14 mouse cellular contexts compared by ENCODE assay signal in the genomic region with DNA sequence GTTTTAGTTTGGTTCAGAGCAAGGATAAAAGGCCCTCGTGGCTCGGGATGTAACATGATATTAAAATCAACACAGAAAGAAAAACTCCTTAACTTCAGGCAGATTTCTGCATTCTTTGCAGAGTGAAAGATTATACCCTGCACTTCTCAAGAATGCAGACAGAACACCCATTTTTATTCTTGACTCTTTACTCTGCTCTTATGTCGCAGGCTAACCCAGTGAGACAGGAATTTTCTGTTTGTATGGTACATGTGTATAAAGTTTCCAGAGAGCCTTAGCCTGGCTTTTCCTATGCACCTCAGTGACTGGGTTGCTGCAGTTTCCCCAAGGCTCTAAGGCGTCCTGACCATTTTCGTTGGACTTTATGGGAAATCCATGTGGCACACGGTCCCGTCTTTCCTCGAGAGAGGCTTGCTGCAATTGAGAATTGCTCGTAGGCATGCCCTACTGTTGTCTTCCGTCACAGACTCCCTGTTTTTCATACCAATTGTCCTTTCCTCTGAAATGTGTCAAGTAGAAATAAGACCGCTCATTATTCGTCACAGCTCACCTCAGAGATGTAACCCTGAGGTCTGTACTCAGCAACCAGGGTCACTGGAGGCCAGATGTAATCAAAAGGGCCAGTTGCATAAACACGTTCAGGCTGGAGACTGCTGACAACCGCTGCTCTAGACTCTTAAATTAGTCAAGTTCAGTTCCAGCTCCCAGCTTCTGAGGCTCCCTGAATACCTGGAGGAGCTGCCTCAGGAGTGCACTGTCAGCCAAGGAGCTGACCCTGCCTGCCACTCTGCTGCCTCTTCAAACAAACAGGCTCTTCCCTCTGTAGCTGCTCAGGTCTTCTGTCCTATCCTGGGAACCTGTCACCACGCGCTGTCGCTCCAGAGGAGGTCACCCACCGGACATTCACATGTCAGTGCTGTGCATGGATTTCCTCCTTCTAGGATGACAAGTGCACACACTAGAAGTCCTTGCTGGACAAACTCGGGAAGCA.
DNase-seq lines count a peak whose midpoint lies in the region; ATAC-seq and TF ChIP-seq lines count a peak whose summit lies in the region.
"Had no signal": no experiment of that assay in that cellular context is flagged by ENCODE, and none has a peak within 500 bp of the region (broad histone marks: within the 10 kb centered on the region; RNA-seq: fewer than 3 reads in every experiment).

No protein-coding gene starts in this region.

- intact Hi-C loops in heart, postnatal 25 days (cut with DNase I) = no loop called here

- peak; percentile 62; the same call in 1 of the 2 replicates for ATAC-seq in kidney, embryonic 14.5 days (ENCODE audit: low FRiP score, low TSS enrichment)
- 0 out of 2 replicates have a peak, but pooled peaks have one; percentile 54 for ATAC-seq in embryonic facial prominence, embryonic 11.5 days (replicated peaks; ENCODE audit: insufficient number of reproducible peaks, low FRiP score, low TSS enrichment, low read depth)
- ATAC-seq in limb, embryonic 12.5 days (ENCODE audit: insufficient number of reproducible peaks, insufficient read depth, low FRiP score, low TSS enrichment, low read depth) = peak; percentile 56; the same call in 1 of the 2 replicates

- H3K9me3 ChIP-seq in kidney, embryonic 14.5 days (ENCODE audit: control insufficient read depth, low read length) = no peaks in the 10 kb centered on the region
- no peaks in the 10 kb centered on the region for H3K9me3 ChIP-seq in embryonic facial prominence, embryonic 11.5 days (replicated peaks; ENCODE audit: control insufficient read depth, low read length)
- no peaks in the 10 kb centered on the region for H3K9me3 ChIP-seq in limb, embryonic 12.5 days

- no peaks in the 10 kb centered on the region for H3K27me3 ChIP-seq in kidney, embryonic 14.5 days (ENCODE audit: control insufficient read depth, insufficient read depth, low read length)
- no peaks in the 10 kb centered on the region for H3K27me3 ChIP-seq in embryonic facial prominence, embryonic 11.5 days (ENCODE audit: control insufficient read depth, insufficient read depth, low read length)
- H3K27me3 ChIP-seq in limb, embryonic 12.5 days = peaks cover 7% of the 10 kb centered on the region; the same call in 1 of the 2 replicates
- H3K27me3 ChIP-seq in cerebellum, adult 2 months (ENCODE audit: control insufficient read depth, insufficient read depth, low read length) = no peaks in the 10 kb centered on the region

- TF ChIP-seq POLR2A in cerebellum, adult 2 months (IDR thresholded peaks at IDR 0.05; ENCODE audit: borderline replicate concordance, insufficient read depth, low read length) = no peak

- no peak for TF ChIP-seq CTCF in cerebellum, adult 2 months (IDR thresholded peaks at IDR 0.05; ENCODE audit: borderline replicate concordance, insufficient read depth, low read depth, low read length)

- H3K36me3 ChIP-seq in kidney, embryonic 14.5 days (ENCODE audit: control insufficient read depth, insufficient read depth, low read length) = no peaks in the 10 kb centered on the region
- no peaks in the 10 kb centered on the region for H3K36me3 ChIP-seq in embryonic facial prominence, embryonic 11.5 days (replicated peaks; ENCODE audit: control insufficient read depth, insufficient read depth, low read depth, low read length)
- H3K36me3 ChIP-seq in limb, embryonic 12.5 days = no peaks in the 10 kb centered on the region

- H3K4me3 ChIP-seq in kidney, embryonic 14.5 days (ENCODE audit: low read length) = no peak overlapping the region
- H3K4me3 ChIP-seq in embryonic facial prominence, embryonic 11.5 days (ENCODE audit: low read depth, low read length) = no peak overlapping the region
- H3K4me3 ChIP-seq in limb, embryonic 12.5 days (replicated peaks) = no peak overlapping the region
- H3K4me3 ChIP-seq in cerebellum, adult 2 months (replicated peaks; ENCODE audit: insufficient read depth, low read depth, low read length) = no peak overlapping the region
- H3K4me3 ChIP-seq: gastrocnemius, adult 2 months had no signal

- H3K4me2 ChIP-seq in kidney, embryonic 14.5 days (replicated peaks; ENCODE audit: low read depth, low read length) = no peak overlapping the region
- H3K4me2 ChIP-seq in embryonic facial prominence, embryonic 11.5 days (ENCODE audit: low read depth, low read length) = no peak overlapping the region
- H3K4me2 ChIP-seq in limb, embryonic 12.5 days = no peak overlapping the region
- H3K4me2 ChIP-seq: liver, embryonic 11.5 days had no signal

- 16% methylated on average over 19 of the region's 19 CpGs for WGBS in kidney, embryonic 14.5 days
- WGBS in embryonic facial prominence, embryonic 11.5 days = 28% methylated on average over 19 of the region's 19 CpGs
- 42% methylated on average over 19 of the region's 19 CpGs for WGBS in limb, embryonic 12.5 days
- WGBS in cerebellum, adult 2 months = 92% methylated on average over 19 of the region's 19 CpGs

- peak; percentile 13 for DNase-seq in adrenal gland, postnatal 10 days
- DNase-seq in adrenal gland, postnatal 4 days (ENCODE audit: low spot score in 2 of 2) = no peak
- DNase-seq in kidney, adult 8-10 months = no peak
- peak; percentile 72 for DNase-seq in embryonic facial prominence, embryonic 11.5 days (ENCODE audit: low spot score)
- DNase-seq in heart, postnatal 25 days (ENCODE audit: low spot score) = no peak
- no peak for DNase-seq in cerebellum, adult 2 months
- DNase-seq: cerebellum, postnatal 25 days; gastrocnemius, adult 2 months; layer of hippocampus, postnatal 36 days; lung, postnatal 36 days; right cerebral cortex, adult 18-20 months had no signal

- peak overlapping the region; percentile 62 for H3K27ac ChIP-seq in kidney, embryonic 14.5 days (ENCODE audit: low read depth, low read length)
- H3K27ac ChIP-seq in embryonic facial prominence, embryonic 11.5 days (replicated peaks; ENCODE audit: low read depth, low read length) = peak overlapping the region; percentile 79
- H3K27ac ChIP-seq in limb, embryonic 12.5 days = peak overlapping the region; percentile 62
- H3K27ac ChIP-seq in cerebellum, adult 2 months (ENCODE audit: insufficient read depth, low read length) = no peak overlapping the region
- H3K27ac ChIP-seq: gastrocnemius, adult 2 months had no signal

- peaks cover 47% of the 10 kb centered on the region for H3K4me1 ChIP-seq in kidney, embryonic 14.5 days (ENCODE audit: control insufficient read depth, insufficient read depth, low read length)
- H3K4me1 ChIP-seq in embryonic facial prominence, embryonic 11.5 days (ENCODE audit: control insufficient read depth, insufficient read depth, low read length) = peaks cover 10% of the 10 kb centered on the region
- peaks cover 56% of the 10 kb centered on the region for H3K4me1 ChIP-seq in limb, embryonic 12.5 days (replicated peaks)
- peaks cover 2% of the 10 kb centered on the region; the same call in 1 of the 2 replicates for H3K4me1 ChIP-seq in cerebellum, adult 2 months (ENCODE audit: control insufficient read depth, insufficient read depth, low read length)

- no peak overlapping the region for H3K9ac ChIP-seq in kidney, embryonic 14.5 days (ENCODE audit: low read depth, low read length)
- H3K9ac ChIP-seq in embryonic facial prominence, embryonic 11.5 days (replicated peaks; ENCODE audit: low read length) = peak overlapping the region; percentile 37; the same call in 1 of the 2 replicates
- no peak overlapping the region for H3K9ac ChIP-seq in limb, embryonic 12.5 days (replicated peaks)

Comparison
In these comparisons a context has a peak if more than half of its experiments do, and no peak if none do; other contexts are left out.
1. DNase-seq: peak in adrenal gland, postnatal 10 days (single experiment) and embryonic facial prominence, embryonic 11.5 days (single experiment); none in adrenal gland, postnatal 4 days (0 of 2), kidney, adult 8-10 months (0 of 2), heart, postnatal 25 days (single experiment) and cerebellum, adult 2 months (0 of 2).
2. Peak in every context shown above with its lines, with median percentiles within 50 percentile points of each other: ATAC-seq.